Mouse (Mus musculus) liver, postnatal 0 days (tissue): ENCODE results near the gene Kcnt1. TPM values are rescaled to one million over a fixed set of nuclear protein-coding genes. Genes with fewer than 3 reads are reported as not detected.

Experiments
- ATAC-seq: fragments of 200-750 bp; cut with Nextera tagmentation; 2 replicates; pipeline ENCODE4 v1.8.0; 2017; ENCODE audit warnings: mild to moderate bottlenecking, moderate library complexity
- DNase-seq: peaks from one replicate; pipeline ENCODE4 v3.0.0-alpha.2; 2016
- H3K27ac ChIP-seq: fragments of 300-500 bp; sonication (generic); 2 replicates; pipeline ENCODE4 v1.5.1; 2014; ENCODE audit warnings: antibody characterized with exemption, moderate library complexity, mild to moderate bottlenecking, low read depth
- H3K27me3 ChIP-seq: fragments of 300-500 bp; sonication (generic); 2 replicates; pipeline ENCODE4 v1.6.1; 2014; ENCODE audit warnings: low read length, control low read depth, mixed read lengths; ENCODE audit not compliant: insufficient read depth
- H3K36me3 ChIP-seq: fragments of 300-500 bp; sonication (generic); replicated peaks from 2 replicates; pipeline ENCODE4 v1.6.1; 2014; ENCODE audit warnings: mild to moderate bottlenecking, control low read depth, low read length, moderate library complexity, mixed read lengths; ENCODE audit not compliant: insufficient read depth
- H3K4me1 ChIP-seq: fragments of 300-500 bp; sonication (generic); 2 replicates; pipeline ENCODE4 v1.6.1; 2014; ENCODE audit warnings: antibody characterized with exemption, mild to moderate bottlenecking, control low read depth; ENCODE audit not compliant: insufficient read depth
- H3K4me2 ChIP-seq: fragments of 300-500 bp; sonication (generic); 2 replicates; pipeline ENCODE4 v1.6.1; 2014; ENCODE audit warnings: low read depth, mild to moderate bottlenecking, low read length, moderate library complexity, mixed read lengths
- H3K4me3 ChIP-seq: fragments of 300-500 bp; sonication (generic); 2 replicates; pipeline ENCODE4 v1.5.1; 2014; ENCODE audit warnings: low read depth, low read length
- H3K9ac ChIP-seq: fragments of 300-500 bp; sonication (generic); replicated peaks from 2 replicates; pipeline ENCODE4 v1.6.1; 2014; ENCODE audit warnings: mild to moderate bottlenecking, moderate library complexity
- H3K9me3 ChIP-seq: fragments of 300-500 bp; sonication (generic); 2 replicates; pipeline ENCODE4 v1.6.1; 2016; ENCODE audit warnings: mild to moderate bottlenecking, control low read depth, low read length, mixed read lengths
- CTCF ChIP-seq: sonication (generic); IDR thresholded peaks from 2 replicates; pipeline ENCODE4 v1.5.1; 2016; ENCODE audit warnings: antibody characterized with exemption, low read depth
- EP300 ChIP-seq: IDR thresholded peaks from 2 replicates; pipeline ENCODE4 v1.6.1; 2016; ENCODE audit warnings: antibody characterized with exemption, low read depth, mild to moderate bottlenecking
- WGBS: fragments of 180-500 bp; shearing (Covaris S2); extraction: QIAGEN DNeasy Blood & Tissue Kit; methylation state at CpG from one replicate; pipeline ENCODE4 v1.1.7; 2014; ENCODE audit not compliant: insufficient replicate concordance; 5-methylcytosine and 5-hydroxymethylcytosine counted together
- polyA plus RNA-seq: library from polyadenylated mRNA; unstranded; fragments of >200 nt; fragmentation: Nextera tagmentation; extraction: Ambion mirVana; gene quantifications from 2 replicates; pipeline ENCODE4 v1.2.1, GENCODE M21; 2015

The Kcnt1 gene
- polyA plus RNA-seq, 1 experiment from 2014 or later: 0.11 TPM

- no peak overlapping the region for H3K27ac ChIP-seq
- WGBS: 28% methylated on average over 3 of the region's 3 CpGs
- no peak for TF ChIP-seq EP300
- no peak for TF ChIP-seq CTCF
- no peak overlapping the region for H3K9ac ChIP-seq
- DNase-seq (peak; percentile 24), ATAC-seq (no peak)
- H3K4me2 ChIP-seq: no peak overlapping the region
- H3K4me1 ChIP-seq: no peaks in the 10 kb centered on the region
- no peaks in the 10 kb centered on the region for H3K27me3 ChIP-seq
- H3K36me3 ChIP-seq: no peaks in the 10 kb centered on the region
- no peaks in the 10 kb centered on the region for H3K9me3 ChIP-seq
- H3K4me3 ChIP-seq: no peak overlapping the region
Measured at GRCm38 (mm10) chr2:25852626-25853025, 10.9 kb upstream of the Kcnt1 start.

GRCm38 (mm10) chr2:25853998-25854397 lies 9.5 kb upstream of the Kcnt1 start:
- no peaks in the 10 kb centered on the region for H3K9me3 ChIP-seq
- TF ChIP-seq EP300 (no peak), CTCF (no peak)
- DNase-seq: no peak
- H3K4me2 ChIP-seq: no peak overlapping the region
- H3K9ac ChIP-seq: no peak overlapping the region
- no peak overlapping the region for H3K4me3 ChIP-seq
- H3K36me3 ChIP-seq: no peaks in the 10 kb centered on the region
- H3K27me3 ChIP-seq: no peaks in the 10 kb centered on the region
- 66% methylated on average over 5 of the region's 5 CpGs for WGBS
- no peak for ATAC-seq
- H3K27ac ChIP-seq: no peak overlapping the region
- no peaks in the 10 kb centered on the region for H3K4me1 ChIP-seq

GRCm38 (mm10) chr2:25859891-25860290 lies 3.6 kb upstream of the Kcnt1 start:
- Histone ChIP-seq H3K4me3 (no peak overlapping the region), H3K9me3 (no peaks in the 10 kb centered on the region), H3K4me2 (no peak overlapping the region), H3K9ac (no peak overlapping the region), H3K36me3 (no peaks in the 10 kb centered on the region), H3K4me1 (peaks cover 3% of the 10 kb centered on the region), H3K27ac (no peak overlapping the region), H3K27me3 (peaks cover 24% of the 10 kb centered on the region)
- 73% methylated on average over 3 of the region's 3 CpGs for WGBS
- ATAC-seq (no peak), DNase-seq (no peak)
- TF ChIP-seq EP300 (no peak), CTCF (no peak)

- H3K9ac ChIP-seq: no peak overlapping the region
- no peaks in the 10 kb centered on the region for H3K36me3 ChIP-seq
- no peak for DNase-seq
- H3K27me3 ChIP-seq: peaks cover 30% of the 10 kb centered on the region
- 82% methylated on average over 2 of the region's 2 CpGs for WGBS
- H3K9me3 ChIP-seq: no peaks in the 10 kb centered on the region
- H3K4me1 ChIP-seq: peaks cover 3% of the 10 kb centered on the region
- H3K27ac ChIP-seq: no peak overlapping the region
- no peak for TF ChIP-seq EP300
- TF ChIP-seq CTCF: no peak
- no peak overlapping the region for H3K4me3 ChIP-seq
- no peak overlapping the region for H3K4me2 ChIP-seq
- no peak for ATAC-seq
Measured at GRCm38 (mm10) chr2:25862038-25862437, 1.5 kb upstream of the Kcnt1 start.

GRCm38 (mm10) chr2:25862696-25863270 lies 751 bp upstream of the Kcnt1 start:
- no peak overlapping the region for H3K4me2 ChIP-seq
- H3K36me3 ChIP-seq: no peaks in the 10 kb centered on the region
- 52% methylated on average over 5 of the region's 5 CpGs for WGBS
- no peak overlapping the region for H3K4me3 ChIP-seq
- no peak overlapping the region for H3K9ac ChIP-seq
- no peaks in the 10 kb centered on the region for H3K9me3 ChIP-seq
- DNase-seq (no peak), ATAC-seq (no peak)
- H3K4me1 ChIP-seq: peaks cover 3% of the 10 kb centered on the region
- H3K27ac ChIP-seq: no peak overlapping the region
- no peak for TF ChIP-seq CTCF
- H3K27me3 ChIP-seq: peaks cover 30% of the 10 kb centered on the region

- no peaks in the 10 kb centered on the region for H3K9me3 ChIP-seq
- H3K27me3 ChIP-seq: peaks cover 30% of the 10 kb centered on the region
- H3K27ac ChIP-seq: no peak overlapping the region
- no peak overlapping the region for H3K9ac ChIP-seq
- ATAC-seq (no peak), DNase-seq (no peak)
- TF ChIP-seq EP300 (no peak), CTCF (no peak)
- H3K4me2 ChIP-seq: peak overlapping the region; percentile 61
- 0 out of 2 replicates have a peak overlapping the region, but pooled peaks have one; percentile 30 for H3K4me3 ChIP-seq
- H3K4me1 ChIP-seq: peaks cover 3% of the 10 kb centered on the region
- no peaks in the 10 kb centered on the region for H3K36me3 ChIP-seq
- WGBS: 8% methylated on average over 18 of the region's 18 CpGs
Measured at GRCm38 (mm10) chr2:25864230-25864629, 696 bp downstream of the Kcnt1 start.

GRCm38 (mm10) chr2:25865412-25865811 lies 1.9 kb downstream of the Kcnt1 start:
- H3K4me3 ChIP-seq: no peak overlapping the region
- no peak overlapping the region for H3K4me2 ChIP-seq
- no peak overlapping the region for H3K9ac ChIP-seq
- peaks cover 30% of the 10 kb centered on the region for H3K27me3 ChIP-seq
- peaks cover 3% of the 10 kb centered on the region for H3K4me1 ChIP-seq
- WGBS: 18% methylated on average over 4 of the region's 4 CpGs
- DNase-seq (no peak), ATAC-seq (no peak)
- H3K9me3 ChIP-seq: no peaks in the 10 kb centered on the region
- TF ChIP-seq CTCF: 0 out of 2 replicates have a peak, but pooled peaks have one; percentile 9
- no peak for TF ChIP-seq EP300
- H3K27ac ChIP-seq: no peak overlapping the region
- H3K36me3 ChIP-seq: no peaks in the 10 kb centered on the region
